Mouse (Mus musculus): ENCODE measurements around the gene Hist1h3f. TPM values are rescaled to one million over a fixed set of nuclear protein-coding genes. Genes with fewer than 3 reads are reported as not detected.
"Not testable (repeated sequence)": the region's sequence is repeated elsewhere in the genome, so short reads cannot be mapped to it uniquely, and the experiment has no call there.

The Hist1h3f gene
- total RNA-seq, 2 experiments from 2014 or later: 31.6 to 132 TPM

- peak; percentile 48 for ATAC-seq (replicated peaks; ENCODE audit: low FRiP score, low TSS enrichment, poor library complexity, severe bottlenecking)
These were observed 31.5 kb downstream of the Hist1h3f start, which contains the start of gene Hist1h3d for GRCm38 (mm10) chr13:23575271-23575851. Hist1h3d (plus strand) TSS chr13:23575763.

GRCm38 (mm10) chr13:23575864-23576313 lies 32.0 kb downstream of the Hist1h3f start:
- not testable (repeated sequence) for ATAC-seq (replicated peaks; ENCODE audit: low FRiP score, low TSS enrichment, poor library complexity, severe bottlenecking)

- ATAC-seq (replicated peaks; ENCODE audit: low FRiP score, low TSS enrichment, poor library complexity, severe bottlenecking): no peak
These were observed 32.6 kb downstream of the Hist1h3f start for GRCm38 (mm10) chr13:23576351-23576881.

- no peak for ATAC-seq (replicated peaks; ENCODE audit: low FRiP score, low TSS enrichment, poor library complexity, severe bottlenecking)
These were observed 33.2 kb downstream of the Hist1h3f start for GRCm38 (mm10) chr13:23576906-23577639.

GRCm38 (mm10) chr13:23577835-23578234 lies 34.0 kb downstream of the Hist1h3f start:
- ATAC-seq (replicated peaks; ENCODE audit: low FRiP score, low TSS enrichment, poor library complexity, severe bottlenecking): no peak

GRCm38 (mm10) chr13:23581408-23582218 lies 37.8 kb downstream of the Hist1h3f start, which contains the start of gene Hist1h4d:
Hist1h4d (plus strand) TSS chr13:23581598.
- peak; percentile 67 for ATAC-seq (replicated peaks; ENCODE audit: low FRiP score, low TSS enrichment, poor library complexity, severe bottlenecking)

- ATAC-seq (replicated peaks; ENCODE audit: low FRiP score, low TSS enrichment, poor library complexity, severe bottlenecking): peak; percentile 31
These were observed 38.6 kb downstream of the Hist1h3f start for GRCm38 (mm10) chr13:23582219-23583056.

- no peak for ATAC-seq (replicated peaks; ENCODE audit: low FRiP score, low TSS enrichment, poor library complexity, severe bottlenecking)
These were observed 39.7 kb downstream of the Hist1h3f start for GRCm38 (mm10) chr13:23583387-23584068.

GRCm38 (mm10) chr13:23584331-23584730 lies 40.5 kb downstream of the Hist1h3f start:
- no peak for ATAC-seq (replicated peaks; ENCODE audit: low FRiP score, low TSS enrichment, poor library complexity, severe bottlenecking)

- ATAC-seq (replicated peaks; ENCODE audit: low FRiP score, low TSS enrichment, poor library complexity, severe bottlenecking): peak; percentile 16
These were observed 41.2 kb downstream of the Hist1h3f start for GRCm38 (mm10) chr13:23585029-23585441.

- ATAC-seq (replicated peaks; ENCODE audit: low FRiP score, low TSS enrichment, poor library complexity, severe bottlenecking): peak; percentile 70
These were observed 41.7 kb downstream of the Hist1h3f start for GRCm38 (mm10) chr13:23585442-23586098.

- ATAC-seq (replicated peaks; ENCODE audit: low FRiP score, low TSS enrichment, poor library complexity, severe bottlenecking): no peak
These were observed 42.5 kb downstream of the Hist1h3f start for GRCm38 (mm10) chr13:23586099-23586939.

- ATAC-seq (replicated peaks; ENCODE audit: low FRiP score, low TSS enrichment, poor library complexity, severe bottlenecking): no peak
These were observed 43.0 kb downstream of the Hist1h3f start for GRCm38 (mm10) chr13:23586940-23587225.

- no peak for ATAC-seq (replicated peaks; ENCODE audit: low FRiP score, low TSS enrichment, poor library complexity, severe bottlenecking)
These were observed 47.4 kb downstream of the Hist1h3f start for GRCm38 (mm10) chr13:23591206-23591605.

- ATAC-seq (replicated peaks; ENCODE audit: low FRiP score, low TSS enrichment, poor library complexity, severe bottlenecking): not testable (repeated sequence)
These were observed 48.0 kb downstream of the Hist1h3f start for GRCm38 (mm10) chr13:23591886-23592285.

- ATAC-seq (replicated peaks; ENCODE audit: low FRiP score, low TSS enrichment, poor library complexity, severe bottlenecking): no peak
These were observed 48.8 kb downstream of the Hist1h3f start for GRCm38 (mm10) chr13:23592614-23593013.

Measured in megakaryocyte-erythroid progenitor cell, adult 5-6 weeks (primary cell).